Mouse (Mus musculus) urinary bladder, postnatal 25 days (tissue): ENCODE data around the gene Mpdu1.

Source experiments
- DNase-seq: peaks from one replicate; pipeline ENCODE4 v3.0.0; 2022; ENCODE audit warnings: low spot score

The Mpdu1 gene

GRCm38 (mm10) chr11:69692196-69692811, 29.9 kb upstream of the Mpdu1 start:
- DNase-seq = no peak

- no peak for DNase-seq
Measured at GRCm38 (mm10) chr11:69689891-69690290, 27.4 kb upstream of the Mpdu1 start.

DNA sequence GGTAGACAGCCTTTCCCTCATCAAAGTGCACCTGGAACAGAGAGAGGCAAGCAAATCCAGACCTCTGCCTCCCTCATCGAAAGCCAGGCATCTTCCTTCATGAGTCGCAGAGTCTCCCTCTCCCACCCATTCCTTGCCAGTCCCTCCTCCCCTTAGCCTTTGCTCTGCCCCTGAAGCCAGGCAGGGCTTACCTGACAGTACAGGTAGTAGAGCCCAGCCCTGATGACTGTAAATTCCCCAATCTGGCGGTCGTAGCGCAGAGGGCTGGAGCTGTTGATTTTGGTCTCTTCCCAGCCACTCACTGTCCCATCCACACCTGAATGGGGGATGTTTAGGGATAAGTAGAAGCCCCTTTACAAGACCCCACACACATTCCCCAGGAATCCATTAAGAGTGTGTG, 24.6 kb upstream of the Mpdu1 start:
- no peak for DNase-seq

DNA sequence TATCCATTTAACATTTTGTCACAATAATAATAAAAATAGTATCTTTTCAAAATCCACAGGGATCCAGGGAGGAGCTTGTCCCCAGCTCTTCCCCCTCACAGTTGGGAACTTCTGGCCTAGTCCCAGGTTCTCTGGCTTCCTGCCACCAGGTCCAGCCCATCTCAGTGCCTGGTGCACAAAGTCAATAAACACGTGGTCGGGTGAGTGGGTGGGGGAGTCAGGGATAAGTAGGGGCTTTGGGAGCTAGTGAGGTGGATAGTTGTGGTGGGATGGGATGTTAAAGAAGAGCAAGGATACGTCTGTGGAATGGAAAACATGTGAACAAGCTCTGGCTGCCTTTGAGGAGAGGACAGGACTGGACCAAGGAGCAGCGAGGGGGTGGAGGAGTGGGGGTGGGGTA, 23.9 kb upstream of the Mpdu1 start:
- DNase-seq = peak; percentile 62

DNA sequence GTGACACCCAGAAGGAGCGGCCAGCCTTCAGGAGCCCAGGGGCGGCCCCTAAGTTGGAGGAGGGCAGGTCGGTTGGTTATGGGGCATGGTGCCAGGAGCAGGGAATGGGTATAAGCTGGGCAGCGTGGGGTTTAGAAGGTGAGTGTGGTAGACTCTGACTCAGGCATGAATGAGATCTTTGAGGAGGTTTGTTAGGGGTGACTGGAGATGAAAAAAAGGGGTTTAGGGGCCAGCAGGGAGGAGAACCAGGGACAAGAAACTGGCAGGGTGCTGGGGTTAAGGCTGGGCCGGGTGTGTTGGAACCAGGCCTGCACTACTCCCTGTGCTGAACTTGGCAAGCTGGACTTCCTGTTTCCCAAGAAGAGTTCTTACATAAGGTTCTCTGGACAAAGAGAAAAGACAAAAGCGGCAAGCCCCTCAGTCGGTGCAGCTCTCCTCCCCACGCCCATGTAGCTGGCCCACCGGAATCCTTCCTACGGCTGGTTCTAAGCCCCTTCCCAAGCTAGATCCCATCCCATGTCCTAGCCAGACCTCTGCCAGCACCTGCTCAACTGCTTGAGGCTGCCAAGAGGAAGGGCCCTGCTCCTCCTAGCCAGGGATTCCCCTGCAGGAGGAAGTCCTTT, 23.2 kb upstream of the Mpdu1 start, which contains the start of gene Tnfsf13:
Tnfsf13 (minus strand) TSS at position 259 of the 623 bp plus-strand sequence.
- DNase-seq = peak; percentile 44

DNA sequence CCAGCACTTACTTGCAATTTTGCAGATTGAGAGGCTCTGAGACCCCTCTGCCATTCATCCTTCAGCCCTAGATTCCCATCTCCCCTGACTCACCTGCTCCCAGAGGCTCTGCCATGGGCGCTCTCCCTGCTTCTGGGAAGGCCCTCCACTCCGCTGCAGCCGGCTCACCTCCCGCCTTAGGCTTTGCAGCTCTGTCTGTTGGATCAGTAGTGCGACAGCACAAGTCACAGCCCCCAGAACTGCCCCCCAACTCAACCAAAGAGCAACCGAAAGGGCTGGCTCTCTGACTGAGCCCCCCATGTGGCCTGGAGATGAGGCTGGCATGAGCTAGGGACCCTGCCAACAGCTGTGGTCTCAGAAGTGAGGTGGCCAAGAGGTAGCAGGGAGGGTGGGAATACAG, 22.5 kb upstream of the Mpdu1 start:
- DNase-seq = no peak

GRCm38 (mm10) chr11:69684128-69684745, 21.8 kb upstream of the Mpdu1 start:
- no peak for DNase-seq

DNA sequence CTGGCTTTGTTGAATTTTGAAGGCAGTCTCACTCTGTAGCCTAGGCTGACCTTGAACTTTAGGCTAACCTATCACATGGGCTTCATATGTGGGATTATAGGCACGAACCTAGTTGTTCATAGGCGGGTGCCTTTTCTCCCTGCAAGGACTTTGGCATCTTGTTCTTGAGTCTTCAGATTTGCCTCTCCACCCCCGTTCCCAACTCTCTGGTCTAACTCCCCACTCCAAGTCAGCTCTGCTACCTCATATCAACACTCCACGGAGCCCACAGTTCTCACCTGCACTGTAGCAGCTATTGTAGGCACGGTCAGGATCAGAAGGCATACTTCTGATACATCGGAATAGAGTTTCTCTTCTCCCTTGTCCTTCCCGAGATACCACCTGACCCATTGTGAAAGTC, 21.1 kb upstream of the Mpdu1 start:
- DNase-seq = no peak

DNA sequence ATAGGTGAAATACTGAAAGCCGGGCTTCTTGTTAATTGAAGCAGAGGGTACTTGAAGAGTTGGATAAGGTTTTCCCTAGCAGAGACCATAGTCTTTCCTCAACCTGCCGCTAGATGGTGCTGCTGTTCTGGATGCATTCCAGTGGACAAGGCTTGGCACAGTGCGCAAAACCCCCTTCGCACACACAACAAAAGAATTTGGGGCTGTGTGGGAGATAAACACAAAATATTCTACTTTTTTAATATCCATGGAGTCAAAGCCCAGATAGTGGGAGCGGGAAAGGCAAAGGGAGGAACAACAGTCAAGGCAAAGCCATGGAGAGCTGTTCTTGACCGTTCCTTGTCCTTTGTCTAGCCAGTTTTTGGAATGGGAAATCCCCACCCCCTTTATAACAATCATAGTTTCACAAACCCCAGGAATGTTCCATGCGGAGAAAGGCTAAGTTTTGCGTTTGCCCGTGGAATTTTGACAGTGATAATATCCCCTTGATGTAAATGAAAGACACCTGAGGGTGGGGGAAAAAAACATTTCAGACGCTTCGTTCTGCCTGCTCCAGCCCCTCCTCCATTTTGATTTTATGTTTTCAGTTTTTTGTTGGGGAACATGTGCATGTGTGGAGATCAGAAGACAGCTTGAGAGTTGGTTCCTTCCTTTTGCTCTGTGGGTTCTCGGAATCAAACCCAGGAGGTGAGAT, 20.5 kb upstream of the Mpdu1 start:
- DNase-seq = peak; percentile 93

DNA sequence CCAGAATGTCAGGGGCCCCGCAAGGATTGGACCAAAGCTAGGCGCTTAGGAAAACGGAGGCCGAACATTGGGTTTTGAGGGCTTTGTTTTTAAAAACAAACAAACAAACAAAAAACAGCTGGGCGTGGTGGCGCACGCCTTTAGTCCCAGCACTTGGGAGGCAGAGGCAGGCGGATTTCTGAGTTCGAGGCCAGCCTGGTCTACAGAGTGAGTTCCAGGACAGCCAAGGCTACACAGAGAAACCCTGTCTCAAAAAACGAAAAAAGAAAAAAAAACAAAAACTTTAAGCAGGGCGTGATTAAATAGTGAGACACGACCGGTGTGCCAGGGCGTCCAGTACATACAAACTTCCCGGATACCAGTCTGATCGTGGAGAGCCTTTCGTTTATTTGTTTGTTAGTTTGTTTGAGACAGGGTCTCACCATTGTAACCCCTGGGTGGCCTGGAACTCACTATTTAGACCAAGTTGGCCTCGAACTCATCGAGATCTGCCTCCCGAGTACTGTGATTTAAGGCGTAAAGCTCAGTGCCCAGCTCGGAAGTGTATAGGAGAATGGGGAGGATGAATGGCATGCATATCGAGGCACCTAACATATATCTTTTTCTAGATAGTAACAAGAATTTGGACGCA, 19.9 kb upstream of the Mpdu1 start:
- no peak for DNase-seq

- peak; percentile 92 for DNase-seq
Measured at GRCm38 (mm10) chr11:69681314-69682208, 19.1 kb upstream of the Mpdu1 start, which contains the start of gene Senp3. TSS of gene Senp3 (minus strand) at chr11:69682084.

GRCm38 (mm10) chr11:69680136-69680855, 17.9 kb upstream of the Mpdu1 start:
- no peak for DNase-seq

- no peak for DNase-seq
Measured at GRCm38 (mm10) chr11:69679144-69679543, 16.7 kb upstream of the Mpdu1 start.

GRCm38 (mm10) chr11:69672211-69672706, 9.8 kb upstream of the Mpdu1 start, which contains the start of gene Eif4a1:
TSS of gene Eif4a1 (minus strand) at chr11:69672423.
- DNase-seq = peak; percentile 97

DNA sequence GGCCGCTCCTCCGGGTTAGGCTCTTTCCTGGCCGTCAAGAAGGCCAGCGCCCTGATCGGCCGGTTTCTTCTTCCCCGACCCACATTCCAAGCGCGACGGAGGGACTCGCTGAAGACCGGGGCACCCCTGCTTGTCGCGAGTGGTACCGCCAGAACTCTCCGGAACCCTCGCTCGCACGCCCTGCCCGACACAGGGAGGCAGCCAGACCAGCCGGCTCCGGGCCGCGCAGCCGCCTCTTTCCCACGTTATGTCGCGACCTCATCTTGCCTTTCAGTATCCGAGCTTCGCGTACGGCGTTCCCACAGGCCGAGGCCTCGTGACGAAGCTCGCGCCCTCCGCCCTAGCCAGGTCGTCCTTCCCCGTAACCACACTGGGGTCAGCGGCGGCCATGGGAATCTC, 9.3 kb upstream of the Mpdu1 start:
- DNase-seq = no peak

- peak; percentile 94 for DNase-seq
Measured at GRCm38 (mm10) chr11:69670786-69671725, 8.6 kb upstream of the Mpdu1 start.

DNA sequence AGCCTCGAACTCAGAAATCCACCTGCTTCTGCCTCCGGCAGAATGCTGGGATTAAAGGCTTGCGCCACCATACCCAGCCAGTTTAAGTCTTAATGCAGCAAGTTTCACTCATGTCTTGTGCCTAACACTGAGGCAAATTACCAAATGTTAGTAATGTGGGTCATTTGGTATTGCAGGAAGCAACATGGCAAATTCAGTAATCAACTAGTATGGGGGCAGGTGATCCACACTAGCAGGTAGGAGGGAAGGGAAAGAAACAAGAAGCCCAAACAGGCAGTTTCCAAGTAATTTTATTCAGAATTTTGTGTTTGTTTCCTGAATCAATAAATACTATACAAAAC, 4.2 kb upstream of the Mpdu1 start:
- no peak for DNase-seq

- peak; percentile 46 for DNase-seq
Measured at GRCm38 (mm10) chr11:69665961-69666664, 3.7 kb upstream of the Mpdu1 start, which contains the start of gene Cd68. TSS of gene Cd68 (minus strand) at chr11:69666153.
